Mouse (Mus musculus): ENCODE data around the gene Pmpca. TPM values are rescaled to one million over a fixed set of nuclear protein-coding genes. Genes with fewer than 3 reads are reported as not detected.

Pmpca gene
- polyA plus RNA-seq, 1 experiment, result 102 TPM

DNA sequence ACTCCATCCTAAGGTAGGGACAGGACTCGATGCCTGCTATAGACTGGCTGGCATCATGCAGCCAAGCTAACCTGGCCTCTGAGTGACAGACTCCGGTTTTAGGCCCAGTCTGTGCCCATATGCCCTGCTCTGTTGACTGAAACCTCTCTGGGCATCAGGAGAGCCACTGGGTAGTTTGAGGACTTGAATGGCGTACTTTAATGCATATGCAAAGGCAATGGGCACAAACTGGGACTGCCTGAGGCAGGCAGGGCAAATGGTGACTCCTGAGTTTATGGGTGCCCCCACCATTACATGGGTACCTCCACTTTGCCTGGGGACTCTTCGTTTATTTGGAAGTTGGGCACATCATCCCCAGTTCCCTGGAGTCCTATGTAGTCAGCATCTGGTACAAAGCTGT is 57.5 kb downstream of the Pmpca start:
- Histone ChIP-seq H3K27ac (ENCODE audit: insufficient read depth, low read length) (no peak overlapping the region), H3K4me1 (ENCODE audit: control insufficient read depth, insufficient read depth, low read length) (peaks cover 10% of the 10 kb centered on the region), H3K4me3 (ENCODE audit: insufficient read depth, low read length) (peak overlapping the region; percentile 93)
- no peak for TF ChIP-seq POLR2A (IDR thresholded peaks at IDR 0.05; ENCODE audit: extremely low read depth, insufficient read depth, low read length)
- TF ChIP-seq CTCF (IDR thresholded peaks at IDR 0.05; ENCODE audit: extremely low read depth, insufficient read depth, low read length), result no peak

Other genes starting within 250 kb of the Pmpca start
- 0.06 TPM in 1 of 2 replicates, not detected in the other for gene Lhx3, start 181.1 kb upstream of the Pmpca start, polyA plus RNA-seq (2012; rRNA removed)
- 22.0 TPM in 2 replicates for gene Qsox2, start 151.8 kb upstream of the Pmpca start, polyA plus RNA-seq (2012; rRNA removed)
- gene Ccdc187, start 94.8 kb upstream of the Pmpca start, polyA plus RNA-seq (2012; rRNA removed), result 0.85 and 2.2 TPM in 2 replicates
- gene Gpsm1, start 73.8 kb upstream of the Pmpca start, polyA plus RNA-seq (2012; rRNA removed), result 45.3 and 49.2 TPM in 2 replicates
- gene Dnlz, start 37.2 kb upstream of the Pmpca start, polyA plus RNA-seq (2012; rRNA removed), result 37.9 and 38.0 TPM in 2 replicates
- 5.2 and 5.3 TPM in 2 replicates for gene Card9, start 28.4 kb upstream of the Pmpca start, polyA plus RNA-seq (2012; rRNA removed)
- gene Snapc4, start 8.7 kb upstream of the Pmpca start, polyA plus RNA-seq (2012; rRNA removed), result 81.7 and 92.4 TPM in 2 replicates
- gene Entr1, start within 50 bp of the Pmpca start, polyA plus RNA-seq (2012; rRNA removed), result 284 and 325 TPM in 2 replicates
- gene Inpp5e, start 19.9 kb downstream of the Pmpca start, polyA plus RNA-seq (2012; rRNA removed), result 28.7 and 32.6 TPM in 2 replicates
- 30.6 and 32.2 TPM in 2 replicates for gene Sec16a, start 55.9 kb downstream of the Pmpca start, polyA plus RNA-seq (2012; rRNA removed)
- 10.9 and 11.1 TPM in 2 replicates for gene Notch1, start 127.3 kb downstream of the Pmpca start, polyA plus RNA-seq (2012; rRNA removed)
- gene Egfl7, start 190.7 kb downstream of the Pmpca start, polyA plus RNA-seq (2012; rRNA removed), result 137 and 145 TPM in 2 replicates
- not detected in 2 replicates for gene Gm20532, start 197.3 kb downstream of the Pmpca start, polyA plus RNA-seq (2012; rRNA removed)
- 2.3 TPM in 2 replicates for gene Agpat2, start 215.1 kb downstream of the Pmpca start, polyA plus RNA-seq (2012; rRNA removed)
- gene Fam69b, start 239.1 kb downstream of the Pmpca start, polyA plus RNA-seq (2012; rRNA removed), result 88.8 and 95.7 TPM in 2 replicates